In the genomic region with DNA sequence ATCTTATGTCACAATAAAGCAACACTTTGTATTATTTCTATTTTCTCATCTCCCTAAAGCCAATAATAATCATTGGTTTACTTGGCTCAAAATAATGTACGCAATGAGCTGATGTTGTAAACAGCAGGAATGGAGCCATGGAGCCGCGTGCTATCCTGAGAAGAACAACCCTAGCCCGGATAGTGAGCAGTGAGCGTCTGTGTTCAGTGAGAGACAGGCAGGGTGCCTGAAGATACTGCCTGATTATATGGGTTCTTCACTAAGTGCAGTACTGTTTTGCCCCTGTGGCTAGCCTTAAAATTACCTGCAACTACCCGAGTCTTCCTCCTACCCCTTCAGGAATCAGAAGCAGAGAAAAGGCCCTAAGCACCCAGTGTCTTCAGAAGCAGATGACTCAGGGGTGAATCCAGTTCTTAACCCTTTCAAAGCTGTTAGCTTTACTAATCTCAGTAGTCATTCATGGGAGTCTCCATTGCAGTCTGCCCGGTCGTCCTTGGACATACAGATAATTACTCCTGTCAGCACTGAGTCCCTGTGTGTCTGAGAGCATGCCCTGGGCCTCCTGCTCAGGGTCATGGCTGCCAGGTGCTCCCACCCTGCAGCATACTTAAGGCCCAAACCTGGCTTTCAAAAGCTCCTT, we compare ENCODE assay signal across 11 mouse cellular contexts. TPM values are rescaled to one million over a fixed set of nuclear protein-coding genes. Genes with fewer than 3 reads are reported as not detected.
DNase-seq lines count a peak whose midpoint lies in the region; ATAC-seq lines count a peak whose summit lies in the region.
"Had no signal": no experiment of that assay in that cellular context is flagged by ENCODE, and none has a peak within 500 bp of the region (broad histone marks: within the 10 kb centered on the region; RNA-seq: fewer than 3 reads in every experiment).

No protein-coding gene starts in this region.

- ATAC-seq in forebrain, embryonic 14.5 days = peak; percentile 32; the same call in 1 of the 2 replicates
- peak; percentile 60 for ATAC-seq in midbrain, embryonic 11.5 days (ENCODE audit: low FRiP score)
- ATAC-seq: liver, embryonic 12.5 days had no signal

- H3K4me2 ChIP-seq in forebrain, embryonic 14.5 days (ENCODE audit: low read length) = no peak overlapping the region
- no peak overlapping the region for H3K4me2 ChIP-seq in midbrain, embryonic 11.5 days
- H3K4me2 ChIP-seq: liver, embryonic 12.5 days had no signal

- DNase-seq in embryo, embryonic 10 days (ENCODE audit: low spot score) = peak; percentile 3
- no peak for DNase-seq in embryo, embryonic 10.5 days (ENCODE audit: low spot score)
- DNase-seq in 3T3-L1 (ENCODE audit: low read depth, low spot score) = peak; percentile 33
- peak; percentile 25 for DNase-seq in forebrain, embryonic 14.5 days (ENCODE audit: low spot score)
- peak; percentile 89 for DNase-seq in midbrain, embryonic 11.5 days (ENCODE audit: low spot score, missing footprints)
- DNase-seq in adrenal gland, postnatal 10 days = no peak
- DNase-seq in right cerebral cortex, postnatal 4 days = no peak
- DNase-seq in thymus, postnatal 4 days = no peak
- DNase-seq: gastrocnemius, postnatal 14 days had no signal

- no peaks in the 10 kb centered on the region for H3K9me3 ChIP-seq in forebrain, embryonic 14.5 days (replicated peaks; ENCODE audit: control insufficient read depth, low read length)
- H3K9me3 ChIP-seq in midbrain, embryonic 11.5 days (ENCODE audit: control insufficient read depth, low read length) = no peaks in the 10 kb centered on the region
- H3K9me3 ChIP-seq: liver, embryonic 12.5 days; megakaryocyte, embryonic 14.5 days had no signal

- 31% methylated on average over 8 of the region's 8 CpGs for WGBS in forebrain, embryonic 14.5 days
- WGBS in midbrain, embryonic 11.5 days = 25% methylated on average over 8 of the region's 8 CpGs

- H3K4me1 ChIP-seq in forebrain, embryonic 14.5 days (ENCODE audit: control insufficient read depth, insufficient read depth, low read length) = peaks cover 21% of the 10 kb centered on the region
- peaks cover 22% of the 10 kb centered on the region for H3K4me1 ChIP-seq in midbrain, embryonic 11.5 days (ENCODE audit: control insufficient read depth, insufficient read depth, low read length)
- H3K4me1 ChIP-seq: liver, embryonic 12.5 days had no signal

- H3K36me3 ChIP-seq in forebrain, embryonic 14.5 days (ENCODE audit: control insufficient read depth, insufficient read depth, low read length) = no peaks in the 10 kb centered on the region
- H3K36me3 ChIP-seq in midbrain, embryonic 11.5 days (ENCODE audit: control insufficient read depth, insufficient read depth, low read length) = no peaks in the 10 kb centered on the region
- H3K36me3 ChIP-seq: liver, embryonic 12.5 days had no signal

- no peaks in the 10 kb centered on the region for H3K27me3 ChIP-seq in forebrain, embryonic 14.5 days (replicated peaks; ENCODE audit: control insufficient read depth, insufficient read depth, low read length)
- no peaks in the 10 kb centered on the region for H3K27me3 ChIP-seq in midbrain, embryonic 11.5 days (ENCODE audit: control insufficient read depth, insufficient read depth, low read length)
- H3K27me3 ChIP-seq: liver, embryonic 12.5 days; megakaryocyte, embryonic 14.5 days had no signal

- H3K9ac ChIP-seq in forebrain, embryonic 14.5 days (ENCODE audit: low read length) = no peak overlapping the region
- H3K9ac ChIP-seq in midbrain, embryonic 11.5 days (ENCODE audit: low read length) = no peak overlapping the region
- H3K9ac ChIP-seq: liver, embryonic 12.5 days had no signal

- H3K4me3 ChIP-seq in forebrain, embryonic 14.5 days (ENCODE audit: low read depth, low read length) = no peak overlapping the region
- no peak overlapping the region for H3K4me3 ChIP-seq in midbrain, embryonic 11.5 days (ENCODE audit: low read depth, low read length)
- H3K4me3 ChIP-seq: liver, embryonic 12.5 days; megakaryocyte, embryonic 14.5 days had no signal

- peak overlapping the region; percentile 49; the same call in 1 of the 2 replicates for H3K27ac ChIP-seq in forebrain, embryonic 14.5 days (ENCODE audit: low read depth, low read length)
- H3K27ac ChIP-seq in midbrain, embryonic 11.5 days (ENCODE audit: low read depth, low read length) = peak overlapping the region; percentile 16; the same call in 1 of the 2 replicates
- H3K27ac ChIP-seq: liver, embryonic 12.5 days had no signal

RNA-seq across cellular contexts. Expression of a gene that starts 55.1 kb away (rescaled TPM):
- polyA plus RNA-seq in forebrain, embryonic 14.5 days (2014; fragmentation: Nextera tagmentation; extraction: Ambion mirVana) = 107 and 112 TPM in 2 replicates
- 88.8 and 96.0 TPM in 2 replicates for polyA plus RNA-seq in midbrain, embryonic 11.5 days (2014; fragmentation: Nextera tagmentation; extraction: Ambion mirVana)
- 100 to 1,000 TPM; 106 to 116 TPM for total RNA-seq in adrenal gland, postnatal 10 days (2021)

Comparison
In these comparisons a context has a peak if more than half of its experiments do, and no peak if none do; other contexts are left out.
1. DNase-seq: peak in embryo, embryonic 10 days (single experiment), 3T3-L1 (single experiment), forebrain, embryonic 14.5 days (single experiment) and midbrain, embryonic 11.5 days (single experiment); none in embryo, embryonic 10.5 days (single experiment), adrenal gland, postnatal 10 days (single experiment), right cerebral cortex, postnatal 4 days (single experiment) and thymus, postnatal 4 days (single experiment).